In the genomic region with DNA sequence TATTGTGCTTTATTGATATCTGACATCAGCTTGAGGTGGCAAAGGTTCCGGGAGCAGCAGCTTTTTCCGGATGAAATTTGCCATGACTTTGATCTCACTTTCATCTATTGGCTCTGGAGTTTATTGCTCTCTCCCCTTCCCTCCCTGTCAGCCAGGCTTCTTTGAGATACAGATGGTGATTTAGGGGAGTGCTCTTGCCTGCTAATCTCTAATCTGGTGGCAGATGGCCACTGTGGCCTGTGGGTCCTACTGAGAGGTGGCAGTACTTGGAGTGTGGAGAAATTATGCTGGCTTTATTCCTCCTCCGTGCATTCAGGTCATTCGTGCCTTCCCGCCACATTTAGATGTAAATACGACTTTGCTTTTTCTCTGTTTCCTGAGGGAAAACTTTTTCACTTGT, we compare ENCODE assay signal across 8 mouse cellular contexts. TPM values are rescaled to one million over a fixed set of nuclear protein-coding genes. Genes with fewer than 3 reads are reported as not detected.
A peak's percentile ranks its signal among the peaks of the same experiment; 100 is the strongest.
DNase-seq lines count a peak whose midpoint lies in the region; ATAC-seq and TF ChIP-seq lines count a peak whose summit lies in the region.

No protein-coding gene starts in this region.

- peak overlapping the region; percentile 91 for H3K4me2 ChIP-seq in heart, embryonic 14.5 days (ENCODE audit: low read length)
- peak overlapping the region; percentile 76 for H3K4me2 ChIP-seq in hindbrain, embryonic 14.5 days (replicated peaks)
- peak overlapping the region; percentile 75 for H3K4me2 ChIP-seq in midbrain, embryonic 13.5 days (replicated peaks)

- no peaks in the 10 kb centered on the region for H3K27me3 ChIP-seq in heart, embryonic 14.5 days (ENCODE audit: control insufficient read depth, insufficient read depth, low read length)
- H3K27me3 ChIP-seq in hindbrain, embryonic 14.5 days (ENCODE audit: control insufficient read depth, insufficient read depth, low read length) = no peaks in the 10 kb centered on the region
- H3K27me3 ChIP-seq in midbrain, embryonic 13.5 days = no peaks in the 10 kb centered on the region

- ATAC-seq in heart, embryonic 14.5 days (ENCODE audit: insufficient number of reproducible peaks, insufficient read depth, low FRiP score, low read depth) = no peak
- no peak for ATAC-seq in hindbrain, embryonic 14.5 days (ENCODE audit: low FRiP score)
- ATAC-seq in midbrain, embryonic 13.5 days = no peak

- H3K9me3 ChIP-seq in heart, embryonic 14.5 days (ENCODE audit: control insufficient read depth, low read length) = no peaks in the 10 kb centered on the region
- no peaks in the 10 kb centered on the region for H3K9me3 ChIP-seq in hindbrain, embryonic 14.5 days (ENCODE audit: control insufficient read depth, low read length)
- no peaks in the 10 kb centered on the region for H3K9me3 ChIP-seq in midbrain, embryonic 13.5 days

- H3K9ac ChIP-seq in heart, embryonic 14.5 days (ENCODE audit: low read length) = peak overlapping the region; percentile 92
- peak overlapping the region; percentile 85 for H3K9ac ChIP-seq in hindbrain, embryonic 14.5 days
- H3K9ac ChIP-seq in midbrain, embryonic 13.5 days (replicated peaks) = peak overlapping the region; percentile 85

- 36% methylated on average over 6 of the region's 6 CpGs for WGBS in heart, embryonic 14.5 days
- 22% methylated on average over 6 of the region's 6 CpGs for WGBS in bone marrow, adult 2 months
- 33% methylated on average over 6 of the region's 6 CpGs for WGBS in hindbrain, embryonic 14.5 days
- WGBS in midbrain, embryonic 13.5 days = 23% methylated on average over 6 of the region's 6 CpGs

- H3K4me3 ChIP-seq in heart, embryonic 14.5 days (ENCODE audit: control insufficient read depth in 1 of 2, insufficient read depth in 1 of 2, low read depth in 1 of 2, low read length in 2 of 2) = peak overlapping the region; percentile 78 to 89
- H3K4me3 ChIP-seq in bone marrow, adult 2 months (replicated peaks; ENCODE audit: control insufficient read depth, low read depth, low read length) = peak overlapping the region; percentile 100
- peak overlapping the region; percentile 85 for H3K4me3 ChIP-seq in hindbrain, embryonic 14.5 days (replicated peaks; ENCODE audit: low read length)
- H3K4me3 ChIP-seq in midbrain, embryonic 13.5 days (replicated peaks) = peak overlapping the region; percentile 86

- H3K4me1 ChIP-seq in heart, embryonic 14.5 days (ENCODE audit: control insufficient read depth in 2 of 2, insufficient read depth in 2 of 2, low read length in 2 of 2) = peaks cover 5 to 18% of the 10 kb centered on the region in 2 experiments
- peaks cover 3% of the 10 kb centered on the region for H3K4me1 ChIP-seq in bone marrow, adult 2 months (ENCODE audit: control insufficient read depth, insufficient read depth, low read length)
- H3K4me1 ChIP-seq in hindbrain, embryonic 14.5 days (replicated peaks; ENCODE audit: control insufficient read depth, insufficient read depth, low read length) = peaks cover 21% of the 10 kb centered on the region
- peaks cover 28% of the 10 kb centered on the region for H3K4me1 ChIP-seq in midbrain, embryonic 13.5 days (replicated peaks)

- H3K36me3 ChIP-seq in heart, embryonic 14.5 days (ENCODE audit: control insufficient read depth, insufficient read depth, low read length) = peaks cover 46% of the 10 kb centered on the region
- peaks cover 38% of the 10 kb centered on the region for H3K36me3 ChIP-seq in hindbrain, embryonic 14.5 days (replicated peaks; ENCODE audit: control insufficient read depth, insufficient read depth)
- H3K36me3 ChIP-seq in midbrain, embryonic 13.5 days = peaks cover 30% of the 10 kb centered on the region

- no peak overlapping the region for H3K27ac ChIP-seq in heart, embryonic 14.5 days (replicated peaks in 1 of 2; ENCODE audit: control insufficient read depth in 1 of 2, insufficient read depth in 1 of 2, low read depth in 2 of 2, low read length in 2 of 2)
- H3K27ac ChIP-seq in bone marrow, adult 2 months (ENCODE audit: control insufficient read depth, insufficient read depth, low read depth, low read length, poor library complexity) = no peak overlapping the region
- H3K27ac ChIP-seq in hindbrain, embryonic 14.5 days = no peak overlapping the region
- H3K27ac ChIP-seq in midbrain, embryonic 13.5 days = no peak overlapping the region

- no peak for TF ChIP-seq POLR2A in bone marrow, adult 2 months (IDR thresholded peaks at IDR 0.05; ENCODE audit: borderline replicate concordance, control insufficient read depth, low read depth, low read length)

- TF ChIP-seq CTCF in bone marrow, adult 2 months (IDR thresholded peaks at IDR 0.05; ENCODE audit: control insufficient read depth, insufficient read depth, low read length) = no peak

- no peak for DNase-seq in heart, adult 11 months
- no peak for DNase-seq in hindbrain, embryonic 14.5 days (ENCODE audit: low spot score)
- DNase-seq in ovary, postnatal 36 days (ENCODE audit: low spot score) = no peak
- no peak for DNase-seq in adrenal gland, postnatal 14 days
- no peak for DNase-seq in cerebellum, adult 9-10 months

RNA-seq across cellular contexts. Expression of gene Zdhhc16, which starts 0.8 kb away (rescaled TPM):
- polyA plus RNA-seq in heart, embryonic 14.5 days (2014; fragmentation: Nextera tagmentation; extraction: Ambion mirVana) = 42.3 and 47.8 TPM in 2 replicates
- polyA plus RNA-seq in bone marrow, adult 2 months (2011; ENCODE audit: insufficient read depth, insufficient read length, low replicate concordance, missing spikeins) = 27.4 and 59.8 TPM in 2 replicates
- polyA plus RNA-seq in hindbrain, embryonic 14.5 days (2014; fragmentation: Nextera tagmentation; extraction: Ambion mirVana) = 70.6 and 70.8 TPM in 2 replicates
- polyA plus RNA-seq in midbrain, embryonic 13.5 days (2015; fragmentation: Nextera tagmentation; extraction: Ambion mirVana) = 86.1 and 87.6 TPM in 2 replicates
- total RNA-seq in adrenal gland, postnatal 14 days (2021) = 31.4 and 31.8 TPM in 2 replicates

RNA-seq across cellular contexts. Expression of gene Exosc1, which starts 0.9 kb away (rescaled TPM):
- 40.8 and 42.0 TPM in 2 replicates for polyA plus RNA-seq in heart, embryonic 14.5 days (2014; fragmentation: Nextera tagmentation; extraction: Ambion mirVana)
- 16.4 and 24.6 TPM in 2 replicates for polyA plus RNA-seq in bone marrow, adult 2 months (2011; ENCODE audit: insufficient read depth, insufficient read length, low replicate concordance, missing spikeins)
- polyA plus RNA-seq in hindbrain, embryonic 14.5 days (2014; fragmentation: Nextera tagmentation; extraction: Ambion mirVana) = 51.9 and 64.0 TPM in 2 replicates
- 68.5 and 70.0 TPM in 2 replicates for polyA plus RNA-seq in midbrain, embryonic 13.5 days (2015; fragmentation: Nextera tagmentation; extraction: Ambion mirVana)
- total RNA-seq in adrenal gland, postnatal 14 days (2021) = 23.9 and 25.4 TPM in 2 replicates

RNA-seq across cellular contexts. Expression of gene Pgam1, which starts 22.4 kb away (rescaled TPM):
- 787 and 805 TPM in 2 replicates for polyA plus RNA-seq in heart, embryonic 14.5 days (2014; fragmentation: Nextera tagmentation; extraction: Ambion mirVana)
- 47.1 and 160 TPM in 2 replicates for polyA plus RNA-seq in bone marrow, adult 2 months (2011; ENCODE audit: insufficient read depth, insufficient read length, low replicate concordance, missing spikeins)
- polyA plus RNA-seq in hindbrain, embryonic 14.5 days (2014; fragmentation: Nextera tagmentation; extraction: Ambion mirVana) = 498 and 547 TPM in 2 replicates
- 445 and 453 TPM in 2 replicates for polyA plus RNA-seq in midbrain, embryonic 13.5 days (2015; fragmentation: Nextera tagmentation; extraction: Ambion mirVana)
- 632 and 654 TPM in 2 replicates for total RNA-seq in adrenal gland, postnatal 14 days (2021)

RNA-seq across cellular contexts. Expression of gene Rrp12, which starts 38.2 kb away (rescaled TPM):
- 5.8 and 6.4 TPM in 2 replicates for polyA plus RNA-seq in heart, embryonic 14.5 days (2014; fragmentation: Nextera tagmentation; extraction: Ambion mirVana)
- 5.8 and 12.5 TPM in 2 replicates for polyA plus RNA-seq in bone marrow, adult 2 months (2011; ENCODE audit: insufficient read depth, insufficient read length, low replicate concordance, missing spikeins)
- 13.2 and 16.2 TPM in 2 replicates for polyA plus RNA-seq in hindbrain, embryonic 14.5 days (2014; fragmentation: Nextera tagmentation; extraction: Ambion mirVana)
- 14.6 and 15.7 TPM in 2 replicates for polyA plus RNA-seq in midbrain, embryonic 13.5 days (2015; fragmentation: Nextera tagmentation; extraction: Ambion mirVana)
- 16.2 and 19.5 TPM in 2 replicates for total RNA-seq in adrenal gland, postnatal 14 days (2021)

RNA-seq across cellular contexts. Expression of gene Mms19, which starts 46.8 kb away (rescaled TPM):
- 24.4 and 28.3 TPM in 2 replicates for polyA plus RNA-seq in heart, embryonic 14.5 days (2014; fragmentation: Nextera tagmentation; extraction: Ambion mirVana)
- 28.0 and 45.8 TPM in 2 replicates for polyA plus RNA-seq in bone marrow, adult 2 months (2011; ENCODE audit: insufficient read depth, insufficient read length, low replicate concordance, missing spikeins)
- polyA plus RNA-seq in hindbrain, embryonic 14.5 days (2014; fragmentation: Nextera tagmentation; extraction: Ambion mirVana) = 29.6 and 31.6 TPM in 2 replicates
- polyA plus RNA-seq in midbrain, embryonic 13.5 days (2015; fragmentation: Nextera tagmentation; extraction: Ambion mirVana) = 32.4 and 34.8 TPM in 2 replicates
- total RNA-seq in adrenal gland, postnatal 14 days (2021) = 19.9 and 22.2 TPM in 2 replicates
